Mouse (Mus musculus) bone marrow macrophage, adult 2 months (primary cell): ENCODE data around the gene Praf2.

Experiments used
- CTCF ChIP-seq: IDR thresholded peaks from 2 replicates; pipeline ENCODE4 v1.5.1; 2012; ENCODE audit warnings: low read depth, mild to moderate bottlenecking, low read length, moderate library complexity
- POLR2A ChIP-seq: IDR thresholded peaks from 2 replicates; pipeline ENCODE4 v1.6.1; 2012; ENCODE audit warnings: mild to moderate bottlenecking, low read depth, low read length, borderline replicate concordance

- no peak for TF ChIP-seq POLR2A
- no peak for TF ChIP-seq CTCF
These were observed 6.5 kb upstream of the Praf2 start, which contains the start of gene Gm45208 for GRCm38 (mm10) chrX:7721514-7722281.
